Mouse (Mus musculus): ENCODE results near the gene Ctsa. TPM values are rescaled to one million over a fixed set of nuclear protein-coding genes. Genes with fewer than 3 reads are reported as not detected.
A peak's percentile ranks its signal among the peaks of the same experiment; 100 is the strongest.
"Not testable (repeated sequence)": the region's sequence is repeated elsewhere in the genome, so short reads cannot be mapped to it uniquely, and the experiment has no call there.

Ctsa gene
- polyA plus RNA-seq, 1 experiment from 2014 or later, result 89.7 TPM

GRCm38 (mm10) chr2:164864593-164864992 is 31.9 kb downstream of the Ctsa start:
- DNase-seq (ENCODE audit: low spot score, missing footprints), result no peak
- Histone ChIP-seq H3K27me3 (ENCODE audit: control insufficient read depth, insufficient read depth, low read length) (no peaks in the 10 kb centered on the region), H3K4me1 (ENCODE audit: control insufficient read depth, insufficient read depth, low read length) (no peaks in the 10 kb centered on the region), H3K9ac (ENCODE audit: low read length) (no peak overlapping the region), H3K4me3 (ENCODE audit: low read depth, low read length) (no peak overlapping the region), H3K4me2 (no peak overlapping the region), H3K27ac (ENCODE audit: low read depth, low read length) (no peak overlapping the region), H3K9me3 (ENCODE audit: control insufficient read depth, low read length) (peaks cover 4% of the 10 kb centered on the region), H3K36me3 (ENCODE audit: control insufficient read depth, insufficient read depth, low read length) (no peaks in the 10 kb centered on the region)
- WGBS, result 81% methylated on average over 4 of the region's 4 CpGs
- no peak for ATAC-seq (ENCODE audit: low FRiP score)

GRCm38 (mm10) chr2:164866741-164867551 is 34.3 kb downstream of the Ctsa start:
- ATAC-seq (ENCODE audit: low FRiP score) (peak; percentile 38; the same call in 1 of the 2 replicates), DNase-seq (ENCODE audit: low spot score, missing footprints) (no peak)
- Histone ChIP-seq H3K4me1 (ENCODE audit: control insufficient read depth, insufficient read depth, low read length) (no peaks in the 10 kb centered on the region), H3K27me3 (ENCODE audit: control insufficient read depth, insufficient read depth, low read length) (no peaks in the 10 kb centered on the region), H3K27ac (ENCODE audit: low read depth, low read length) (no peak overlapping the region), H3K4me2 (no peak overlapping the region), H3K9ac (ENCODE audit: low read length) (no peak overlapping the region), H3K36me3 (ENCODE audit: control insufficient read depth, insufficient read depth, low read length) (no peaks in the 10 kb centered on the region), H3K4me3 (ENCODE audit: low read depth, low read length) (no peak overlapping the region), H3K9me3 (ENCODE audit: control insufficient read depth, low read length) (peaks cover 4% of the 10 kb centered on the region)
- 71% methylated on average over 16 of the region's 16 CpGs for WGBS

- Histone ChIP-seq H3K4me3 (ENCODE audit: low read depth, low read length) (no peak overlapping the region), H3K4me1 (ENCODE audit: control insufficient read depth, insufficient read depth, low read length) (no peaks in the 10 kb centered on the region), H3K36me3 (ENCODE audit: control insufficient read depth, insufficient read depth, low read length) (no peaks in the 10 kb centered on the region), H3K4me2 (no peak overlapping the region), H3K9ac (ENCODE audit: low read length) (no peak overlapping the region), H3K27me3 (ENCODE audit: control insufficient read depth, insufficient read depth, low read length) (no peaks in the 10 kb centered on the region), H3K27ac (ENCODE audit: low read depth, low read length) (no peak overlapping the region), H3K9me3 (ENCODE audit: control insufficient read depth, low read length) (peaks cover 4% of the 10 kb centered on the region)
- ATAC-seq (ENCODE audit: low FRiP score) (no peak), DNase-seq (ENCODE audit: low spot score, missing footprints) (no peak)
- WGBS, result 93% methylated on average over 7 of the region's 7 CpGs
These were observed 34.9 kb downstream of the Ctsa start for GRCm38 (mm10) chr2:164867566-164867965.

GRCm38 (mm10) chr2:164868491-164868890 is 35.8 kb downstream of the Ctsa start:
- H3K4me2 ChIP-seq, result no peak overlapping the region
- DNase-seq (ENCODE audit: low spot score, missing footprints) (no peak), ATAC-seq (ENCODE audit: low FRiP score) (no peak)
- H3K4me1 ChIP-seq (ENCODE audit: control insufficient read depth, insufficient read depth, low read length), result no peaks in the 10 kb centered on the region
- no peaks in the 10 kb centered on the region for H3K36me3 ChIP-seq (ENCODE audit: control insufficient read depth, insufficient read depth, low read length)
- H3K4me3 ChIP-seq (ENCODE audit: low read depth, low read length), result no peak overlapping the region
- no peak overlapping the region for H3K27ac ChIP-seq (ENCODE audit: low read depth, low read length)
- peaks cover 4% of the 10 kb centered on the region for H3K9me3 ChIP-seq (ENCODE audit: control insufficient read depth, low read length)
- 81% methylated on average over 7 of the region's 7 CpGs for WGBS
- H3K9ac ChIP-seq (ENCODE audit: low read length), result no peak overlapping the region
- H3K27me3 ChIP-seq (ENCODE audit: control insufficient read depth, insufficient read depth, low read length), result no peaks in the 10 kb centered on the region

GRCm38 (mm10) chr2:164871602-164872303 is 39.1 kb downstream of the Ctsa start:
- Histone ChIP-seq H3K9ac (ENCODE audit: low read length) (no peak overlapping the region), H3K4me3 (ENCODE audit: low read depth, low read length) (no peak overlapping the region), H3K36me3 (ENCODE audit: control insufficient read depth, insufficient read depth, low read length) (no peaks in the 10 kb centered on the region), H3K9me3 (ENCODE audit: control insufficient read depth, low read length) (peaks cover 4% of the 10 kb centered on the region), H3K4me1 (ENCODE audit: control insufficient read depth, insufficient read depth, low read length) (no peaks in the 10 kb centered on the region), H3K27me3 (ENCODE audit: control insufficient read depth, insufficient read depth, low read length) (no peaks in the 10 kb centered on the region), H3K4me2 (no peak overlapping the region), H3K27ac (ENCODE audit: low read depth, low read length) (no peak overlapping the region)
- 54% methylated on average over 6 of the region's 6 CpGs for WGBS
- DNase-seq (ENCODE audit: low spot score, missing footprints), result no peak
- no peak for ATAC-seq (ENCODE audit: low FRiP score)

- WGBS, result 78% methylated on average over 3 of the region's 3 CpGs
- Histone ChIP-seq H3K36me3 (ENCODE audit: control insufficient read depth, insufficient read depth, low read length) (no peaks in the 10 kb centered on the region), H3K27me3 (ENCODE audit: control insufficient read depth, insufficient read depth, low read length) (no peaks in the 10 kb centered on the region), H3K9me3 (ENCODE audit: control insufficient read depth, low read length) (no peaks in the 10 kb centered on the region), H3K4me2 (no peak overlapping the region), H3K4me3 (ENCODE audit: low read depth, low read length) (no peak overlapping the region), H3K27ac (ENCODE audit: low read depth, low read length) (no peak overlapping the region), H3K4me1 (ENCODE audit: control insufficient read depth, insufficient read depth, low read length) (peaks cover 4% of the 10 kb centered on the region; the same call in 1 of the 2 replicates), H3K9ac (ENCODE audit: low read length) (no peak overlapping the region)
- DNase-seq (ENCODE audit: low spot score, missing footprints) (no peak), ATAC-seq (ENCODE audit: low FRiP score) (no peak)
These were observed 40.9 kb downstream of the Ctsa start for GRCm38 (mm10) chr2:164873621-164874020.

GRCm38 (mm10) chr2:164874239-164874769 is 41.6 kb downstream of the Ctsa start:
- ATAC-seq (ENCODE audit: low FRiP score) (no peak), DNase-seq (ENCODE audit: low spot score, missing footprints) (no peak)
- no peaks in the 10 kb centered on the region for H3K36me3 ChIP-seq (ENCODE audit: control insufficient read depth, insufficient read depth, low read length)
- peaks cover 4% of the 10 kb centered on the region; the same call in 1 of the 2 replicates for H3K4me1 ChIP-seq (ENCODE audit: control insufficient read depth, insufficient read depth, low read length)
- no peaks in the 10 kb centered on the region for H3K27me3 ChIP-seq (ENCODE audit: control insufficient read depth, insufficient read depth, low read length)
- H3K4me3 ChIP-seq (ENCODE audit: low read depth, low read length), result no peak overlapping the region
- no peaks in the 10 kb centered on the region for H3K9me3 ChIP-seq (ENCODE audit: control insufficient read depth, low read length)
- no peak overlapping the region for H3K4me2 ChIP-seq
- 38% methylated on average over 1 of the region's 1 CpGs for WGBS
- H3K9ac ChIP-seq (ENCODE audit: low read length), result no peak overlapping the region
- H3K27ac ChIP-seq (ENCODE audit: low read depth, low read length), result no peak overlapping the region

- not testable (repeated sequence) for H3K36me3 ChIP-seq (ENCODE audit: control insufficient read depth, insufficient read depth, low read length); ATAC-seq (ENCODE audit: low FRiP score); H3K4me3 ChIP-seq (ENCODE audit: low read depth, low read length); H3K4me1 ChIP-seq (ENCODE audit: control insufficient read depth, insufficient read depth, low read length); H3K27me3 ChIP-seq (ENCODE audit: control insufficient read depth, insufficient read depth, low read length); H3K9ac ChIP-seq (ENCODE audit: low read length); H3K4me2 ChIP-seq; DNase-seq (ENCODE audit: low spot score, missing footprints); H3K27ac ChIP-seq (ENCODE audit: low read depth, low read length); H3K9me3 ChIP-seq (ENCODE audit: control insufficient read depth, low read length)
- WGBS, result 49% methylated on average over 2 of the region's 2 CpGs
These were observed 43.0 kb downstream of the Ctsa start for GRCm38 (mm10) chr2:164875648-164876047.
